Mouse (Mus musculus): Measurements from ENCODE around the gene Srsf9. TPM values are rescaled to one million over a fixed set of nuclear protein-coding genes. Genes with fewer than 3 reads are reported as not detected.
"Not testable (repeated sequence)": the region's sequence is repeated elsewhere in the genome, so short reads cannot be mapped to it uniquely, and the experiment has no call there.

The Srsf9 gene
- 10 to 100 TPM; 14.5 to 15.9 TPM for total RNA-seq (2021)
- long read RNA-seq, experiment 1, transcript Srsf9-201 (4 exons, 1,162 nt) = major isoform, 21 of 33 reads
- long read RNA-seq, experiment 1, partial matches to known transcripts = 0 of 33 reads
- long read RNA-seq, experiment 1, other reads (novel, unspliced or antisense) = 8 of 33 reads
- long read RNA-seq, experiment 2, transcript Srsf9-201 (4 exons, 1,162 nt) = major isoform, 15 of 20 reads
- long read RNA-seq, experiment 2, partial matches to known transcripts = 1 of 20 reads
- long read RNA-seq, experiment 2, other reads (novel, unspliced or antisense) = 1 of 20 reads

- DNase-seq = peak; percentile 96
- intact Hi-C loops (cut with DNase I; ENCODE audit: low total_unique reads) = no loop called here
Measured at GRCm38 (mm10) chr5:115326875-115327609, at the start of gene Srsf9. Srsf9 (plus strand) TSS chr5:115327177.

GRCm38 (mm10) chr5:115278053-115278452 is 48.9 kb upstream of the Srsf9 start:
- intact Hi-C loops (cut with DNase I; ENCODE audit: low total_unique reads) = no loop called here
- no peak for DNase-seq

- no peak for DNase-seq
- intact Hi-C loops (cut with DNase I; ENCODE audit: low total_unique reads) = no loop called here
Measured at GRCm38 (mm10) chr5:115278785-115279184, 48.2 kb upstream of the Srsf9 start.

GRCm38 (mm10) chr5:115279226-115280049 is 47.5 kb upstream of the Srsf9 start, which contains the start of gene Coq5:
Coq5 (plus strand) TSS chr5:115279666.
- intact Hi-C loops (cut with DNase I; ENCODE audit: low total_unique reads) = no loop called here
- peak; percentile 88 for DNase-seq

DNA sequence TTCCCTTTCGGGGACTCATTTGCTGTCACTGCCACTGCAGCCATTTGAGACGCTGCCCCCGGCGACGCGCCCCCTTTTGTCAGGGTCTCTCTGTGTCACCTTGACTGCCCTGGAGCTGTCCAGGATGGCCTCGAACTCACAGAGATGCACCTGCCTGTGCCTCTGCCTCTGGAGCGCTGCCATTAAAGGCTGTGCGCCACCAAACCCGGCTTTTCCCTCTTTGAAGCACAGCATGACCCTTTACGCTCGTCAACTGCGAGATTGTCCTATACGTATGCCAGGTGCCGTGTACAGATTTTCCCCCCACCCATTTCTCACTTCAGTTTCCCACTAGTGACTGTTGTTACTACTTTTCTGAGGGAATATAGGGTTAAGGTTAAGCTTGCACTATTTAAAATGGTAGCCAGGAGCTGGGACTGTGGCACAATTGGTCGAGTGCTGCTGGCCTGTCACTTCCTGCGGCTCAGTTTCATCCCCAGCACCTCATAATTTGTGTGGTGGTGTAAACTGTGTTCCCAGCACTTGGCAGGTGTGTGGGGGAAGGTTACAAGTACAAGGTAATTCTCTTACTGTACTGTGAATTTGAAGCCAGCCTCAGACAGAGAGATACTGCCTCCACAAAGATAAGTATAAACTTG is 46.8 kb upstream of the Srsf9 start:
- intact Hi-C loops (cut with DNase I; ENCODE audit: low total_unique reads) = no loop called here

GRCm38 (mm10) chr5:115284735-115285134 is 42.2 kb upstream of the Srsf9 start:
- DNase-seq = no peak
- intact Hi-C loops (cut with DNase I; ENCODE audit: low total_unique reads) = no loop called here

More for the DNA sequence above, 46.8 kb upstream of the Srsf9 start:
- no peak for DNase-seq

- no peak for DNase-seq
- intact Hi-C loops (cut with DNase I; ENCODE audit: low total_unique reads) = no loop called here
Measured at GRCm38 (mm10) chr5:115294173-115294572, 32.8 kb upstream of the Srsf9 start.

- DNase-seq = no peak
- intact Hi-C loops (cut with DNase I; ENCODE audit: low total_unique reads) = no loop called here
Measured at GRCm38 (mm10) chr5:115296347-115296746, 30.6 kb upstream of the Srsf9 start.

DNA sequence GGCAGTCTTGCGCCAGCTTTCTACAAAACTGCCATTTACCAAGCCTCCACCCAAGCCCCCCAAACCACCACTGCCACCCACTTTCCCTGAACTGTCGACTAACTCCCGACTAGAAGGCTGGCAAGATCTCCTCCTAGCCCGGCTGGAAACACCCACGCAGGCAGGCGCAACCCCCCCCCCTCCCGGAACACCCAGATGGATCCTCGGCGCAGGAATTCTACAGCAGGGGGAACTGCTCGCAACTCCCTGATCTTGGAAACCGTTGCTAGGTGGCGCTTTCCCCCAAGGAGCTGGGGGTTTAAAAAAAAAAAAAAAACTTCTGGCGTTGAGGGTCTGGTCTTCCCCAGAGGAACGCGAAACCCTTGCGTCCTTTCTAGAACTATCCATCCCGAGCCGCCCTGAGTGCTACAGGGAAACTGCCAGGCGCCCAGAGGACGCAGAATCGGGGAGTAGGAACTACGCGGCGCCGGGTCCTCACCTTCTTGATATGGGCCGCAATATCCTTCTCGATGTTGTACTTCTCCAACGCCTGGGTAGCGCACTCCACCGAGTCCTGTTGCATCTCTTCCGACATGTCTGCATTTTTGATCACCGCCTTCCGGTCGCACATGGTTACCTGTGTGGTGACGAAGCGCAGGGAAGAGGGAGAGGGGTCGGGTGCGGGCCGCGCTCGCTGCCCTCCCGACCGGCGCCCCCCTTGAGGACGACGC is 26.8 kb upstream of the Srsf9 start:
- peak; percentile 58 for DNase-seq
- intact Hi-C loops (cut with DNase I; ENCODE audit: low total_unique reads) = loop anchor here (5.0 kb wide), 1 partner anchor 47 kb away; the partner anchor contains the start of gene Cox6a1

DNA sequence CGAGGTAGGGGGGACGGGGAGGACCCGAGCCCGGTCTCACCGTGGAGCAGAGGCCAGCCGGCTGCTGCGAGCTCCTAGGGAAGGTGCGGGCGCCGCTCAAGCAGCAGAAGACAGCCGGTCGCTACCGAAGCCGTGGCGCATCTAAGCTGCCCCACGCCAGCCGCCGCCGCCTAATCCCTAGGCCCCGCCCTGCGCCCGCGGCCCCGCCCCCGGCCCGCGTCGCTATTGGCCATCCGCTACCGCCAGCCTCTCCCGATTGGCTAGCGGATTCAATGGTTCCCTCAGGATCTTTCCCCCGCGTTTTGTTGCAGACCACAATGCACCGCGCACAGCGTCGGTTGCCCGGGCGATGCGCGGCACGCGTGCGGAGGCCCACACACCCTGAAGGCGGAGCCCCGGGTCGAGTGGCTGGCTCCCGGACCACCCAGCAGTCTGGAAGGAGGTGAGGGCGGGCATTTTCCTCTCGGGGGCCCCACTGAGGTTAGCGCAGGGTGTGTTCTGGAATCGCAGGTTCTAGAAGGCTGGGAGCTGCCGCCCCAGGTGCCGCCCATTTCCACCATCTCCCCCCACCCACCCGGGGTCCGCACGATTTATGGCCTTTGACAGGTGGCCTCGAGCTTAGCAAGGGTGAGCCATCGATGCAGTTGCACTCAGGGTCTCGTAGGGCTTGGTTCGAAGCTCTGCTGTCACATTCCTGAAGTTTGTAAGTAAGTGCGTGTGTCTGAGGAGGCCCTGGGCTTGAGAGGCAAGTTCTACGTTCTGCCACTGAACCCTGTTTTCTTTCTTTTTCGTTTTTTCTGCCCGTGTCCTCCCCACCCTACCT is 26.0 kb upstream of the Srsf9 start, which contains the start of gene Dynll1:
Gene Dynll1, minus strand, starts transcription at position 208 of the 823 bp plus-strand sequence.
- intact Hi-C loops (cut with DNase I; ENCODE audit: low total_unique reads) = loop anchor here (5.0 kb wide), 1 partner anchor 46 kb away; the partner anchor contains the start of gene Cox6a1
- DNase-seq = peak; percentile 98

DNA sequence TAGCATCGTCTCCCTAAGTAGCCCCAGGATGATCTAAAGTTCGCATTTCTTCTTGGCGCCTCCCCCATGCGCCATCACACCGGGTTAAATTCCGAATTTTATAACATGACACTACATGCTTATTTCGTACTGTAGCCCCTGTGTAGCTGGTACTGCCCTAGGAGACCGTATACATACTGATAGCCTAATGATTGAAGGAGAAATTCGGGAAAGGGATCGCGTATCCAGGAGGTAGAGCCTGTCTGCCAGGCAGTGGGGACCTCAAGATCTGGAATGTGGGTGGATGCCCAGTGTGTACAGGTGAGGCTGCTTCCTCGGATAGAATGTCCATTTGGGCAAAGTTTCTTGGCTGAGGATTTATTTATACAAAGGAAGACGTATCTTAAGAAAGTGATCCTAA is 25.4 kb upstream of the Srsf9 start:
- DNase-seq = no peak
- intact Hi-C loops (cut with DNase I; ENCODE audit: low total_unique reads) = loop anchor here (5.0 kb wide), 1 partner anchor 46 kb away; the partner anchor contains the start of gene Cox6a1

DNA sequence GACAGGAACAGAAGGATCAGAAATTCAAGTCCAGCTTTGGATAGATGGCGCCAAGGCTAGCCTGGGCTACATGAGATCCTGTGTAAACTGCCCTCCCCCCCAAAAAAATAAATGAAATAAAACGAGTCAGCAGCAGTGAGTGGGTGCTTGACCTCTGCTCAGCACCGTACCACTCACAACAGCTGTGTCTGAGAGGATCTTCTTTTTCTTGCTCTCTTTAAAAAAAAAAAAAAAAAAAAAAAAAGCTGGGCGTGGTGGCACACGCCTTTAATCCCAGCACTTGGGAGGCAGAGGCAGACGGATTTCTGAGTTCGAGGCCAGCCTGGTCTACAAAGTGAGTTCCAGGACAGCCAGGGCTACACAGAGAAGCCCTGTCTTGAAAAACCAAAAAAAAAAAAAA is 24.8 kb upstream of the Srsf9 start:
- intact Hi-C loops (cut with DNase I; ENCODE audit: low total_unique reads) = loop anchor here (5.0 kb wide), 1 partner anchor 45 kb away; the partner anchor contains the start of gene Cox6a1
- not testable (repeated sequence) for DNase-seq

- no peak for DNase-seq
- intact Hi-C loops (cut with DNase I; ENCODE audit: low total_unique reads) = no loop called here
Measured at GRCm38 (mm10) chr5:115312354-115312753, 14.6 kb upstream of the Srsf9 start.

DNA sequence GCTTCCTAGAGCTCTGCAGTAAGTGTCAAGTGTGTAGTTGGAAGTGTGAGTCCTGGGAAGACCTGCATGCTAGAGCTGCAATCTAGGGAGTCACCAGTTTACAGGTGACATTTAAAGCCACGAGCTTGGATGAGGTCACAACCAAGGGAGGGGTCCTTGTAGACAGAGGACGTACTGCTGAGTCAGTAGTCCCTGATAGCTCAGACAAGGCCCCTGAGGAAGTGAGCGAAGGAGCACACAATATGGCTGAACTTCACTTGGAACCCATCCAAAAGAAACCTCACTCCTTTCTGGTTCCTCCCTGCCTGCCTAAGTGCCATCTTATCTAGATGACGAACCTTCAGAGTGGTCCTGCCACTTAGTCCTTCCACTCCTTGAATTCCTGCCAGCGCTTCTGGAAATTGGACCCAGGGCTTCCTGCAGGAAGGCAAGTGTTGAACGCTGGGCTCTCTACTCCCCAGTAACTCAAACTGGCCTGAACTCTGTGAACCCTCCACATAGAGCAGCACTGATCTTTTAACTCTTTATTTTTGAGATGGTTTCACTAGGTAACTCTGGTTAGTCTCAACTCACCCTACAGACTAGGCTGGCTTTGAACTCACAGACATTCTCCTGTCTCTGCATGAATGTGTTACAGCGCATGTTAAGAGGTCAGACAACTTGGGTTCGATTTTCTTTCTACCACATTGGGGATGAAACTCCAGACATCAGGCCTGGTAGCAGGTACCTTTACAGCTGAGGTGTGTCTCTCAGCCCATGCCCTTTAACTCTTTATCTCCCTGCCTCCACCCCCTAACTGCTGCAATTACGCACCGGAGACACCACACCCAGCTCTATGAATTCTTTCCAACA is 13.9 kb upstream of the Srsf9 start:
- intact Hi-C loops (cut with DNase I; ENCODE audit: low total_unique reads) = no loop called here
- DNase-seq = no peak

DNA sequence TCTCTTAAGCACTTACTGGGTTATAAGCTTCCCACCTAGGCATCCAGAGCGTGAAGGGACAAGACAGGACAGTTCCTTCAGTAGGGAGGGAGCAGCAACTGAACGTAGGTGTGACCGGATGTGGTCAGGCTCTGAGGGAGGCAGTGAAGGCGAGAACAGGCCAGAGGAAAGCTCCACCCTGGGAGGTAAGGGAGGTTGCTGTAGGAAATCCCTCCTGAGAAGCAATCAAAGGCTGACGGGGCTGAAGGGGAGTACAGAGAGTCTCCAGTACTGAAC is 13.4 kb upstream of the Srsf9 start:
- intact Hi-C loops (cut with DNase I; ENCODE audit: low total_unique reads) = no loop called here
- DNase-seq = no peak

GRCm38 (mm10) chr5:115316968-115317644 is 9.9 kb upstream of the Srsf9 start:
- intact Hi-C loops (cut with DNase I; ENCODE audit: low total_unique reads) = no loop called here

More at GRCm38 (mm10) chr5:115316968-115317644, 9.9 kb upstream of the Srsf9 start:
- DNase-seq = peak; percentile 18

Measured in gastrocnemius, postnatal 14 days (tissue).